Mouse (Mus musculus) forebrain, embryonic 16.5 days (tissue): Measurements from ENCODE around the gene Diras2. TPM values are rescaled to one million over a fixed set of nuclear protein-coding genes. Genes with fewer than 3 reads are reported as not detected.

Experiments used
- ATAC-seq: fragments of 200-750 bp; cut with Nextera tagmentation; 2 replicates; pipeline ENCODE4 v1.8.0; 2017; ENCODE audit warnings: mild to moderate bottlenecking, moderate library complexity
- H3K27ac ChIP-seq: fragments of 300-500 bp; sonication (generic); 2 replicates; pipeline ENCODE4 v1.5.1; 2014; ENCODE audit warnings: low read length, control low read depth
- H3K27me3 ChIP-seq: fragments of 300-500 bp; sonication (generic); replicated peaks from 2 replicates; pipeline ENCODE4 v1.6.1; 2014; ENCODE audit warnings: low read length; ENCODE audit not compliant: control insufficient read depth, insufficient read depth
- H3K36me3 ChIP-seq: fragments of 300-500 bp; sonication (generic); 2 replicates; pipeline ENCODE4 v1.6.1; 2014; ENCODE audit not compliant: control insufficient read depth, insufficient read depth
- H3K4me1 ChIP-seq: fragments of 300-500 bp; sonication (generic); replicated peaks from 2 replicates; pipeline ENCODE4 v1.6.1; 2014; ENCODE audit warnings: low read length; ENCODE audit not compliant: control insufficient read depth, insufficient read depth
- H3K4me2 ChIP-seq: fragments of 300-500 bp; sonication (generic); 2 replicates; pipeline ENCODE4 v1.6.1; 2014; ENCODE audit warnings: mild to moderate bottlenecking, low read length, control low read depth
- H3K4me3 ChIP-seq: fragments of 300-500 bp; sonication (generic); replicated peaks from 2 replicates; pipeline ENCODE4 v1.5.1; 2014; ENCODE audit warnings: mild to moderate bottlenecking, low read length, control low read depth
- H3K9ac ChIP-seq: fragments of 300-500 bp; sonication (generic); replicated peaks from 2 replicates; pipeline ENCODE4 v1.6.1; 2014; ENCODE audit warnings: low read depth, low read length, control low read depth
- H3K9me3 ChIP-seq: fragments of 300-500 bp; sonication (generic); 2 replicates; pipeline ENCODE4 v1.6.1; 2016; ENCODE audit warnings: low read length; ENCODE audit not compliant: control insufficient read depth
- WGBS: fragments of 180-500 bp; shearing (Covaris S2); extraction: QIAGEN DNeasy Blood & Tissue Kit; methylation state at CpG from one replicate; pipeline ENCODE4 v1.1.7; 2014; 5-methylcytosine and 5-hydroxymethylcytosine counted together
- polyA plus RNA-seq: library from polyadenylated mRNA; unstranded; fragments of >200 nt; fragmentation: Nextera tagmentation; extraction: Ambion mirVana; gene quantifications from 2 replicates; pipeline ENCODE4 v1.2.1, GENCODE M21; 2015

Gene Diras2
- polyA plus RNA-seq, 1 experiment from 2014 or later, result 4.3 TPM

DNA sequence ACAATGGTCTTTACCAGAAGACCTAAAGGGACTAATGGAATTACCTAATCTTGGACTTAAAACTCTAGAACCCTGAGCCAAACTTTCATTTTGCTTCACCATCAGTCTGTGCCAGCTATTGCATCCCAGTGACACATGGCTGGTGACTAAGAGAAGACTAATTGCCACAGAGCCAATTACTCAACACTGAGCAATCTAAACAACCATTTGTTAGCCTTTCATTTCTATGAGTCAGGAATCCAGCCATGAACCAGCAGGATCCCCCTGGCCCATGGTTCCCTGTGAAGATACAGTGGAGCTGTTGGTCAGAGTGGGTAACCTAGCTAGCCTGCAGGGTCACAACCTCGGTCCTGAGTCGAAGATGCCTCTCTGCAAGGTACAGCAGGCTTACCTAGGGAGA is 49.3 kb downstream of the Diras2 start:
- no peak overlapping the region for H3K27ac ChIP-seq
- ATAC-seq, result no peak
- no peak overlapping the region for H3K4me3 ChIP-seq
- no peaks in the 10 kb centered on the region for H3K36me3 ChIP-seq
- 92% methylated on average over 2 of the region's 2 CpGs for WGBS
- no peaks in the 10 kb centered on the region for H3K27me3 ChIP-seq
- H3K4me2 ChIP-seq, result no peak overlapping the region
- no peaks in the 10 kb centered on the region for H3K9me3 ChIP-seq
- no peaks in the 10 kb centered on the region for H3K4me1 ChIP-seq
- no peak overlapping the region for H3K9ac ChIP-seq

GRCm38 (mm10) chr13:52479146-52479545 is 51.9 kb downstream of the Diras2 start:
- Histone ChIP-seq H3K9me3 (no peaks in the 10 kb centered on the region), H3K27ac (no peak overlapping the region), H3K9ac (no peak overlapping the region), H3K4me2 (no peak overlapping the region), H3K4me3 (no peak overlapping the region), H3K36me3 (no peaks in the 10 kb centered on the region), H3K4me1 (no peaks in the 10 kb centered on the region), H3K27me3 (no peaks in the 10 kb centered on the region)
- no peak for ATAC-seq
- WGBS, result 92% methylated on average over 5 of the region's 5 CpGs

- ATAC-seq, result no peak
- no peak overlapping the region for H3K9ac ChIP-seq
- no peaks in the 10 kb centered on the region for H3K9me3 ChIP-seq
- WGBS, result 94% methylated on average over 11 of the region's 11 CpGs
- H3K4me2 ChIP-seq, result no peak overlapping the region
- H3K27ac ChIP-seq, result no peak overlapping the region
- H3K36me3 ChIP-seq, result no peaks in the 10 kb centered on the region
- H3K27me3 ChIP-seq, result no peaks in the 10 kb centered on the region
- no peak overlapping the region for H3K4me3 ChIP-seq
- no peaks in the 10 kb centered on the region for H3K4me1 ChIP-seq
Measured at GRCm38 (mm10) chr13:52476998-52477601, 54.0 kb downstream of the Diras2 start.

GRCm38 (mm10) chr13:52476222-52476621 is 54.9 kb downstream of the Diras2 start:
- H3K4me3 ChIP-seq, result no peak overlapping the region
- no peaks in the 10 kb centered on the region for H3K36me3 ChIP-seq
- WGBS, result 56% methylated on average over 3 of the region's 3 CpGs
- no peak overlapping the region for H3K4me2 ChIP-seq
- H3K9me3 ChIP-seq, result no peaks in the 10 kb centered on the region
- ATAC-seq, result no peak
- H3K9ac ChIP-seq, result no peak overlapping the region
- no peaks in the 10 kb centered on the region for H3K4me1 ChIP-seq
- no peak overlapping the region for H3K27ac ChIP-seq
- H3K27me3 ChIP-seq, result 0 out of 2 replicates have a peak, but pooled peaks cover 2% of the 10 kb centered on the region

- ATAC-seq, result no peak
- 67% methylated on average over 10 of the region's 10 CpGs for WGBS
- no peaks in the 10 kb centered on the region for H3K9me3 ChIP-seq
- H3K9ac ChIP-seq, result no peak overlapping the region
- H3K27me3 ChIP-seq, result 0 out of 2 replicates have a peak, but pooled peaks cover 2% of the 10 kb centered on the region
- no peaks in the 10 kb centered on the region; the same call in 1 of the 2 replicates for H3K4me1 ChIP-seq
- no peak overlapping the region for H3K4me3 ChIP-seq
- no peak overlapping the region for H3K27ac ChIP-seq
- no peak overlapping the region for H3K4me2 ChIP-seq
- no peaks in the 10 kb centered on the region for H3K36me3 ChIP-seq
Measured at GRCm38 (mm10) chr13:52475264-52475663, 55.8 kb downstream of the Diras2 start.

DNA sequence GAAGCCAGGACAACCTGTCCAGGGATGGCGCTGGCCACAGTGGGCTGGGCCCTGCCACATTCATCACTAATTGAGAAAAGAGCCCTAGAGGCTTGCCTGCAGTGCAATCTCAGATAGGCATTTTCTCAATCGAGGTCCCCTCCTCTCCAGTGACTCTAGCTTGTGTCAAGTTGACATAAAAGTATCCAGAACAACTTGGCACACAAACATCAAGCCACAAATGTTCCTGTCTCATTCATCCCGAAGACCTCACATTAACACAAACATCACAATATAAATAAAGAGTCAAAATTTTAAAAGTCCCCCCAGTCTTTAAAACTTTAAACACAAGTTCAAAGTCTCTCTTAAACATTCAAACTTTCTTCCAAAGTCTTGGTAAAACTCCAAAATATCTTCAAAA is 56.3 kb downstream of the Diras2 start:
- H3K4me2 ChIP-seq, result no peak overlapping the region
- H3K4me3 ChIP-seq, result no peak overlapping the region
- 74% methylated on average over 3 of the region's 3 CpGs for WGBS
- no peaks in the 10 kb centered on the region for H3K36me3 ChIP-seq
- no peak overlapping the region for H3K27ac ChIP-seq
- H3K4me1 ChIP-seq, result peaks cover 4% of the 10 kb centered on the region
- no peak for ATAC-seq
- no peak overlapping the region for H3K9ac ChIP-seq
- no peaks in the 10 kb centered on the region for H3K9me3 ChIP-seq
- 0 out of 2 replicates have a peak, but pooled peaks cover 2% of the 10 kb centered on the region for H3K27me3 ChIP-seq

GRCm38 (mm10) chr13:52469795-52470690 is 61.0 kb downstream of the Diras2 start:
- Histone ChIP-seq H3K4me2 (peak overlapping the region; percentile 10; the same call in 1 of the 2 replicates), H3K9ac (no peak overlapping the region), H3K9me3 (no peaks in the 10 kb centered on the region), H3K4me1 (peaks cover 11% of the 10 kb centered on the region), H3K27ac (peak overlapping the region; percentile 26; the same call in 1 of the 2 replicates), H3K36me3 (no peaks in the 10 kb centered on the region), H3K4me3 (no peak overlapping the region), H3K27me3 (0 out of 2 replicates have a peak, but pooled peaks cover 2% of the 10 kb centered on the region)
- 7% methylated on average over 10 of the region's 10 CpGs for WGBS
- ATAC-seq, result peak; percentile 67

DNA sequence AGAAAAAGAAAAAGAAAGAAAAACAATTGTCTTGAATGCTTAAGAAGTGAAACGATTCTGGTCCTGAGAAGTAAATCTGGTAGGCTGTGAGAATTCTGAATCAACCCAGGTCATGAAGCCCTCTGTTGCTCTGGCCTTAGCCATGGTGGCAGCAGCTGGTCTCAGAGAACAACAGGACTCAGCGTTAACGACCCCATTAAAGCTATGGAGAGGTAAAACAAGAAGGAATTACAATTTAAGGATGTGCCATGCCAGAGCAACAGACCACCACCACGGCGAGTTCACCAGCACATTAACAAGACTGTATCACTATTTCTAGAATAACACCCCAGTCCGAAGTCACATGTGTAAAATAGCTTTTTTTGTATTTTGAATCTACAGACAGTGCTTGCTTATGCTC is 65.9 kb downstream of the Diras2 start:
- Histone ChIP-seq H3K36me3 (no peaks in the 10 kb centered on the region), H3K4me3 (no peak overlapping the region), H3K9me3 (0 out of 2 replicates have a peak, but pooled peaks cover 2% of the 10 kb centered on the region), H3K4me2 (no peak overlapping the region), H3K4me1 (peaks cover 11% of the 10 kb centered on the region), H3K9ac (no peak overlapping the region), H3K27ac (no peak overlapping the region), H3K27me3 (no peaks in the 10 kb centered on the region)
- no peak for ATAC-seq
- 51% methylated on average over 6 of the region's 6 CpGs for WGBS

DNA sequence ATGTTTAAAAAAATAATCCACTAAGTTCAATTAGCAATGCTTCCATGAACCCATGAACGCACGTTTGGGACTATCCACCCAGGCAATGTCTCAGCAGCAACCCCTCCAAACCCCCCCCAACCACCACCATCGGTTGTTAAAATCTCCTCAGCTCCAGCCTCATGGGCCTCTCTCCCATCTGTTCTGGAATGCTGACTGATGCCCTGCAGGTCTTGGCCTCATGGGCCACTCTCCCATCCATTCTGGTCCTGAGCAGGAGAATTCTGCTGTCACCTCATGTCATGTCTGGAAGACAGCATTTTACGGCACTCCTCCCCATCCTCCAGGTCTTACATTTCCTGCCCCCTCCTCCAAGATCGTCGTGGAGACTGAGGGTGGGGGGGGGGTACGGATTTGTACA is 71.1 kb downstream of the Diras2 start:
- Histone ChIP-seq H3K9me3 (0 out of 2 replicates have a peak, but pooled peaks cover 2% of the 10 kb centered on the region), H3K4me3 (no peak overlapping the region), H3K4me2 (no peak overlapping the region), H3K27ac (no peak overlapping the region), H3K27me3 (no peaks in the 10 kb centered on the region), H3K9ac (no peak overlapping the region), H3K36me3 (no peaks in the 10 kb centered on the region), H3K4me1 (peaks cover 12% of the 10 kb centered on the region)
- ATAC-seq, result no peak
- 76% methylated on average over 7 of the region's 7 CpGs for WGBS
